Mouse (Mus musculus) liver, embryonic 14.5 days (tissue): Measurements from ENCODE around the gene Adam6b. TPM values are rescaled to one million over a fixed set of nuclear protein-coding genes. Genes with fewer than 3 reads are reported as not detected.
"Not testable (repeated sequence)": the region's sequence is repeated elsewhere in the genome, so short reads cannot be mapped to it uniquely, and the experiment has no call there.

Experiments used
- ATAC-seq: fragments of 200-750 bp; cut with Nextera tagmentation; 2 replicates; pipeline ENCODE4 v1.8.0; 2017; ENCODE audit warnings: moderate number of reproducible peaks, mild to moderate bottlenecking, moderate library complexity; ENCODE audit not compliant: insufficient read depth
- DNase-seq, 3 experiments: peaks; one replicate each; pipeline ENCODE4 v3.0.0-alpha.2; 2012 to 2013; ENCODE audit warnings: low read depth in 3 of 3, low spot score in 3 of 3
- H3K27ac ChIP-seq: fragments of 300-500 bp; sonication (generic); 2 replicates; pipeline ENCODE4 v1.5.1; 2014; ENCODE audit warnings: moderate library complexity, mild to moderate bottlenecking, control low read depth, inconsistent platforms
- H3K27me3 ChIP-seq: fragments of 300-500 bp; sonication (generic); 2 replicates; pipeline ENCODE4 v1.6.1; 2014; ENCODE audit warnings: mild to moderate bottlenecking, low read length, moderate library complexity; ENCODE audit not compliant: control insufficient read depth, insufficient read depth
- H3K36me3 ChIP-seq: fragments of 300-500 bp; sonication (generic); replicated peaks from 2 replicates; pipeline ENCODE4 v1.6.1; 2014; ENCODE audit warnings: low read depth; ENCODE audit not compliant: control insufficient read depth, insufficient read depth
- H3K4me1 ChIP-seq, 2 experiments: fragments of 200-500 bp in 1 of 2; fragments of 300-500 bp in 1 of 2; sonication (generic) in 1 of 2; replicated peaks; 2 replicates each; pipeline ENCODE4 v1.6.1; 2012 to 2014; ENCODE audit warnings: antibody characterized with exemption in 1 of 2, inconsistent platforms in 1 of 2, low read length in 1 of 2; ENCODE audit not compliant: control insufficient read depth in 2 of 2, insufficient read depth in 2 of 2
- H3K4me2 ChIP-seq: fragments of 300-500 bp; sonication (generic); 2 replicates; pipeline ENCODE4 v1.6.1; 2014; ENCODE audit warnings: low read depth, mild to moderate bottlenecking, control low read depth, moderate library complexity
- H3K4me3 ChIP-seq, 2 experiments: fragments of 200-500 bp in 1 of 2; fragments of 300-500 bp in 1 of 2; sonication (generic) in 1 of 2; 2 replicates each; pipeline ENCODE4 v1.5.1; 2012 to 2014; ENCODE audit warnings: low read depth in 2 of 2, low read length in 2 of 2, mild to moderate bottlenecking in 2 of 2, control low read depth in 1 of 2, inconsistent platforms in 1 of 2, moderate library complexity in 1 of 2; ENCODE audit not compliant: insufficient read depth in 1 of 2
- H3K9ac ChIP-seq: fragments of 300-500 bp; sonication (generic); replicated peaks from 2 replicates; pipeline ENCODE4 v1.6.1; 2014; ENCODE audit warnings: mild to moderate bottlenecking, control low read depth, moderate library complexity
- H3K9me3 ChIP-seq: fragments of 300-500 bp; sonication (generic); 2 replicates; pipeline ENCODE4 v1.6.1; 2016; ENCODE audit warnings: low read length, mixed read lengths; ENCODE audit not compliant: control insufficient read depth
- CTCF ChIP-seq: IDR thresholded peaks from 2 replicates; pipeline ENCODE4 v1.5.1; 2016; ENCODE audit warnings: antibody characterized with exemption, low read depth, control low read depth
- EP300 ChIP-seq: IDR thresholded peaks from 2 replicates; pipeline ENCODE4 v1.6.1; 2016; ENCODE audit warnings: antibody characterized with exemption, low read depth
- WGBS: fragments of 180-500 bp; shearing (Covaris S2); extraction: QIAGEN DNeasy Blood & Tissue Kit; methylation state at CpG from one replicate; pipeline ENCODE4 v1.1.7; 2014; ENCODE audit not compliant: insufficient replicate concordance; 5-methylcytosine and 5-hydroxymethylcytosine counted together
- polyA plus RNA-seq, 2 experiments: library from polyadenylated mRNA; depleted of rRNA in 1 of 2; stranded (reverse) in 1 of 2; unstranded in 1 of 2; fragments of >200 nt; fragmentation: Nextera tagmentation in 1 of 2; extraction: Ambion mirVana in 1 of 2; gene quantifications; 2 replicates each; pipeline versions ENCODE4 v1.2.1 to v1.2.3; 2012 to 2014

The Adam6b gene
- polyA plus RNA-seq (2012; rRNA removed) (not detected in 2 replicates), polyA plus RNA-seq (2014; fragmentation: Nextera tagmentation; extraction: Ambion mirVana) (not detected in 2 replicates)

DNA sequence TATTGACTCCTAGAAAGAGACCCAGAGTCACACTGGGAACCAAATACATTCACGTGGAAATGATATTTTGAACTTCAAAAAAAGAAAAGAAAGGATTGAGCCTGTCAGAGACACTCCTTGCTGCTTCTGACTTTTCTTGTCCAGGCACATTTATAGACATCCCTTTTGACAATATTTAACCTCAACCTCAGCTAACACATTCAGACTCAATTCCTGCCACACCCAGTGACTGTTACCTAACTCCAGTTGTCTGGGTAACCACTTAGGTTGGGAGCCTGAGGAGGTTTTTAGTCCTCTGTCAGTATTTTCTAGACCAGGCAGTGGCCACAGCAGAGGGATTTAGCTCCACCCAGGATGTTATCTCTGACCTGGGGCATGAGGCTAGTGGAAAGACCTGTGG, at the start of gene Adam6b:
TSS of gene Adam6b (plus strand) at position 301 of the 400 bp plus-strand sequence.
- not testable (repeated sequence) for H3K27ac ChIP-seq, H3K36me3 ChIP-seq, H3K9me3 ChIP-seq, DNase-seq, ATAC-seq, H3K4me1 ChIP-seq, H3K4me3 ChIP-seq, H3K9ac ChIP-seq, H3K4me2 ChIP-seq, H3K27me3 ChIP-seq
- 25% methylated on average over 1 of the region's 1 CpGs for WGBS

DNA sequence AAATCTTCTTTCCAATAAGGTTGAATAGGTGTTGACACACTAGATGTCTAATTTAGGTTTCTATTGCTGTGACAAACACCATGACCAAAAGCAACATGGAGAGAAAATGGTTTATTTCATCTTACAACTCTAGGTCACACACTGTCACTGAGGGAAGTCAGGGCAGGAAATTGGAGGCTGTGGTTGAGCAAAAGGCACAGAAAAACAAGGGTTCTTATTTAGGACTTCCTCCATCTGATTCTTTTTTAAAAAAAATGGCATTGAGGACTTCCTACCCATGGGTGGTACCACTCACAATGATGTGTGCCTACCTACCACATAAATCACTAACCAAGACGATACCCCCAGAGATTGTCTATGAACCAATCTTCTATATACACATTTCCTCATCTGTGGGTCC, 43.2 kb upstream of the Adam6b start:
- no peak overlapping the region for H3K4me2 ChIP-seq
- H3K9ac ChIP-seq = no peak overlapping the region
- 23% methylated on average over 1 of the region's 1 CpGs for WGBS
- no peaks in the 10 kb centered on the region for H3K4me1 ChIP-seq
- no peaks in the 10 kb centered on the region for H3K27me3 ChIP-seq
- no peaks in the 10 kb centered on the region for H3K36me3 ChIP-seq
- ATAC-seq (no peak), DNase-seq (no peak)
- H3K4me3 ChIP-seq = no peak overlapping the region
- H3K9me3 ChIP-seq = no peaks in the 10 kb centered on the region
- no peak for TF ChIP-seq CTCF
- TF ChIP-seq EP300 = no peak
- H3K27ac ChIP-seq = no peak overlapping the region

GRCm38 (mm10) chr12:113476164-113476563, 13.1 kb upstream of the Adam6b start:
- no peak overlapping the region for H3K4me2 ChIP-seq
- TF ChIP-seq EP300 (no peak), CTCF (no peak)
- no peaks in the 10 kb centered on the region for H3K4me1 ChIP-seq
- H3K4me3 ChIP-seq = no peak overlapping the region
- no peak for ATAC-seq
- DNase-seq = no peak
- H3K27me3 ChIP-seq = no peaks in the 10 kb centered on the region
- H3K9me3 ChIP-seq = no peaks in the 10 kb centered on the region
- no peak overlapping the region for H3K9ac ChIP-seq
- no peaks in the 10 kb centered on the region for H3K36me3 ChIP-seq
- H3K27ac ChIP-seq = no peak overlapping the region
- WGBS = 49% methylated on average over 2 of the region's 2 CpGs

- no peak overlapping the region for H3K9ac ChIP-seq
- H3K9me3 ChIP-seq = no peaks in the 10 kb centered on the region
- no peaks in the 10 kb centered on the region for H3K4me1 ChIP-seq
- H3K36me3 ChIP-seq = no peaks in the 10 kb centered on the region
- H3K27me3 ChIP-seq = no peaks in the 10 kb centered on the region
- ATAC-seq (no peak), DNase-seq (no peak)
- TF ChIP-seq CTCF (no peak), EP300 (no peak)
- H3K4me2 ChIP-seq = no peak overlapping the region
- no peak overlapping the region for H3K27ac ChIP-seq
- H3K4me3 ChIP-seq = no peak overlapping the region
- 49% methylated on average over 2 of the region's 2 CpGs for WGBS
Measured at GRCm38 (mm10) chr12:113482147-113482546, 7.2 kb upstream of the Adam6b start.

DNA sequence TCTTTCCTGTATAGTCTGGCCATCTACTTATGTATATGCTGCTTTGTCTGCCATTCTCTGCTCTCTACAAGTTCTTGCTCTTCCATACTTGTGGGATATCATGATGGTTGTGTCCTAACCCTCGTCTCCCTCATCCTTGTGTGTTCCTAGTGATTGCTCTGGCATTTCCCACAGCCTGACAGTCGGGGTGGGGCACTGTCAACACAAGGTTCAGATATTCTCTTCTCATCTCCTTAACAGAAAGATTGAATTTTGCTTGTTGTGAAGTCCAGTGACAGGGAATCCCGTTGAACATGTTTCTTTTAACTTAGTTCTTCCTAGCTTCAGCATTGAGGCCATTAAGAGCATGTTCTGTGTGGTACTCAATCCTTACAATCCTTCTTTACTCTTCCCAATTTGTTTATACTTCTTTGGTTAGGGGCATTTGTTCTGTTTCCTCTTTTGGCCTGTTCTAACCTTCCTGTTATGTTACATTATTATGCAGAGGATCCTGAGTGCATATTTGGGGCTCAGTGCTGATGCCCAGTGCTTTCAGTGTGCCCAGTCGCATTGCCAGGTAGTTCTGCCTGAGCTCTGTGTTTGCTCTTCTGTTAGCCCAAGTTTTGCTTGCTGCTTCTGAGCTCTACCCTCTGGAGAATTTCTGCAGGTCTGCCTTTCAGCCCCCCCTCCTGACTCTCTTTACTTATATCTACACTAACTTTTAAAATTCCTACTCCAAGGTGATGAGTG, 6.5 kb upstream of the Adam6b start:
- WGBS = 33% methylated on average over 4 of the region's 4 CpGs
- ATAC-seq (no peak), DNase-seq (no peak)
- no peaks in the 10 kb centered on the region for H3K36me3 ChIP-seq
- H3K4me1 ChIP-seq = no peaks in the 10 kb centered on the region
- H3K9ac ChIP-seq = no peak overlapping the region
- no peak overlapping the region for H3K27ac ChIP-seq
- H3K27me3 ChIP-seq = no peaks in the 10 kb centered on the region
- H3K9me3 ChIP-seq = no peaks in the 10 kb centered on the region
- H3K4me2 ChIP-seq = no peak overlapping the region
- no peak overlapping the region for H3K4me3 ChIP-seq
- TF ChIP-seq EP300 (no peak), CTCF (no peak)
